Mouse (Mus musculus) hindbrain, embryonic 15.5 days (tissue): ENCODE results near the gene Naa38. TPM values are rescaled to one million over a fixed set of nuclear protein-coding genes. Genes with fewer than 3 reads are reported as not detected.
A peak's percentile ranks its signal among the peaks of the same experiment; 100 is the strongest.

Experiments
- ATAC-seq: fragments of 200-750 bp; cut with Nextera tagmentation; 2 replicates; pipeline ENCODE4 v1.8.0; 2017; ENCODE audit warnings: low read depth, moderate number of reproducible peaks, moderate TSS enrichment; ENCODE audit not compliant: low FRiP score
- H3K27ac ChIP-seq: fragments of 300-500 bp; sonication (generic); replicated peaks from 2 replicates; pipeline ENCODE4 v1.5.1; 2015; ENCODE audit warnings: mild to moderate bottlenecking, inconsistent platforms
- H3K27me3 ChIP-seq: fragments of 300-500 bp; sonication (generic); 2 replicates; pipeline ENCODE4 v1.6.1; 2015; ENCODE audit warnings: control low read depth, inconsistent platforms
- H3K36me3 ChIP-seq: fragments of 300-500 bp; sonication (generic); 2 replicates; pipeline ENCODE4 v1.6.1; 2015; ENCODE audit warnings: control low read depth, inconsistent platforms
- H3K4me1 ChIP-seq: fragments of 300-500 bp; sonication (generic); replicated peaks from 2 replicates; pipeline ENCODE4 v1.6.1; 2015; ENCODE audit warnings: control low read depth, inconsistent platforms
- H3K4me2 ChIP-seq: fragments of 300-500 bp; sonication (generic); 2 replicates; pipeline ENCODE4 v1.6.1; 2015; ENCODE audit warnings: moderate library complexity, mild to moderate bottlenecking, inconsistent platforms
- H3K4me3 ChIP-seq: fragments of 300-500 bp; sonication (generic); 2 replicates; pipeline ENCODE4 v1.5.1; 2015; ENCODE audit warnings: mild to moderate bottlenecking, inconsistent platforms
- H3K9ac ChIP-seq: fragments of 300-500 bp; sonication (generic); 2 replicates; pipeline ENCODE4 v1.6.1; 2015; ENCODE audit warnings: inconsistent platforms
- H3K9me3 ChIP-seq: fragments of 300-500 bp; sonication (generic); 2 replicates; pipeline ENCODE4 v1.6.1; 2016; ENCODE audit warnings: control low read depth, inconsistent platforms
- WGBS: fragments of 180-500 bp; shearing (Covaris S2); methylation state at CpG from one replicate; pipeline ENCODE4 v1.1.7; 2015; 5-methylcytosine and 5-hydroxymethylcytosine counted together
- polyA plus RNA-seq: library from polyadenylated mRNA; unstranded; fragments of >200 nt; fragmentation: Nextera tagmentation; extraction: Ambion mirVana; gene quantifications from 2 replicates; pipeline ENCODE4 v1.2.1, GENCODE M21; 2015

Naa38 gene
- polyA plus RNA-seq, 1 experiment from 2014 or later, result 109 TPM

DNA sequence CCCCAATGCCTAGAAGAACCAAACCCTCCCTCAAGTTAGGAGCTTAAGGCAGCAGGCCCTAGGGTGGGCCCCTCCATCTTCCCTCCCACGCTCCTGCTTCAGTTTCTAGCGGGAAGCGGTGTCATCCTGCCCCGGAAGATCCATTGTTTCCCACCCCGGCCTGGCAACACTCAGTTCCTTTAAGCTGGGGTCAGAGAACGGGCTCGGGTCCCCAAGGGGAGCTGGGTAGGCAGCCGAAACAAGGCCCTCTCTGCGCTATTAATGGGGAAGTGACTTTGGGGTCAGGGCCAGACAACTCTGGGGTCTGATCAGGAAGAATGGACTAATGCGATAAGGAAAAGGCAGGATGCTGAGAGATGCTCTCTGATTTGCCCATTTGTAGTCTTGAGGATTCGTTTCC is 1.5 kb downstream of the Naa38 start:
- 27% methylated on average over 11 of the region's 11 CpGs for WGBS

DNA sequence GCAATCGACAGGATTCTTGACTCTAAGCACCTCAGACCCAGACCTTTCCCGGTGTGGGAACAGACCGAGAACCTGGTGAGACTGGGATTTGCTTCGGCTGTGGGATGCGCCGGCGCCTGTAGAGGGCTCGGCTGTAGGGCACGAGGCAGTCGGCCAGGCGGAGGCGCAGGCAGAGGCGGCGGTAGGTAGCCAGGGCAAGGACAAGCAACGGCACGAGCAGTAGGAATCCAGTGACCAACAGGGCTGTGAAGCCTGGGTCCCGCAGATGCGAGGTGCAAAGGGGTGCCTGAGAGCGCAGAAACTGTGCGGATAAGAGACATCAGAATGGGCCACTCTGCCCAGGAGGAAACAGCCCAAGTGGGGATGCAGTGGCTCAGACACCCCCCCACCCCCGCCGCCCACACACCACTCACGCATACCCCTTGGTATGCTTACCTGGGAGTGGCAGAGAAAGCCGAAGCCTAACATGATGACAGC is 2.3 kb downstream of the Naa38 start:
- Histone ChIP-seq H3K27me3 (no peaks in the 10 kb centered on the region), H3K4me2 (peak overlapping the region; percentile 31), H3K4me1 (peaks cover 35% of the 10 kb centered on the region), H3K36me3 (peaks cover 33% of the 10 kb centered on the region), H3K27ac (0 out of 2 replicates have a peak overlapping the region, but pooled peaks have one; percentile 4), H3K9ac (no peak overlapping the region; the same call in 1 of the 2 replicates), H3K4me3 (peak overlapping the region; percentile 14), H3K9me3 (no peaks in the 10 kb centered on the region)
- WGBS, result 11% methylated on average over 24 of the region's 24 CpGs
- no peak for ATAC-seq

More for the DNA sequence above, 1.5 kb downstream of the Naa38 start:
- Histone ChIP-seq H3K9me3 (no peaks in the 10 kb centered on the region), H3K9ac (no peak overlapping the region), H3K4me1 (peaks cover 35% of the 10 kb centered on the region), H3K4me2 (peak overlapping the region; percentile 69), H3K36me3 (peaks cover 26% of the 10 kb centered on the region), H3K4me3 (peak overlapping the region; percentile 67), H3K27ac (no peak overlapping the region), H3K27me3 (no peaks in the 10 kb centered on the region)
- no peak for ATAC-seq

DNA sequence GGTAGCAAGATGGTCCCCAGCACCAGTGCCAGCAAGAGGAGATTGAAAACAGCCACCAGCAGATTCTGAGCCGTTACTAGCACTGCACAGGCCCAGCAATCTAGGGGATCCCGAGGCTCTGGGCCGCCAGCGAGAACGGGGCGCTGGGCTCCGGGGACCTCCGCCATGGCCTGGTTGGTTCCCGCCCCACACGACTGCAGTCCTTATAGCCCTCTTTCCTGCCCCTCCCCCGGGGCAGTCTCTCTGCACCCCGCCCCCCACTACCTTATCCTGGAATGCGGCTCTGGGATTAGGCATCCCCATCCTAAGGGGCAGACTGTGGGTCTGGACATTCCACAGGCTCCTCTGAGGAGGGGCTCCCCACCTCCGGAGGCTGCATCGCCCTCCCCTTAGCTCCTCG is 2.8 kb downstream of the Naa38 start, which contains the start of gene Tmem88:
Gene Tmem88 (minus strand): TSS at position 176 of the 400 bp plus-strand sequence.
- no peak within 1 kb of the TSS; the same call in 1 of the 2 replicates for H3K9ac ChIP-seq
- H3K4me3 ChIP-seq, result peak within 1 kb of the TSS; percentile 14
- peak within 1 kb of the TSS; percentile 69 for H3K4me2 ChIP-seq
- H3K9me3 ChIP-seq, result no peaks in the 10 kb centered on the region
- 8% methylated on average over 16 of the region's 16 CpGs for WGBS
- peaks cover 35% of the 10 kb centered on the region for H3K4me1 ChIP-seq
- no peak for ATAC-seq
- H3K27me3 ChIP-seq, result no peaks in the 10 kb centered on the region
- 0 out of 2 replicates have a peak within 1 kb of the TSS, but pooled peaks have one; percentile 4 for H3K27ac ChIP-seq
- H3K36me3 ChIP-seq, result peaks cover 37% of the 10 kb centered on the region

- WGBS, result 28% methylated on average over 21 of the region's 21 CpGs
- peaks cover 43% of the 10 kb centered on the region for H3K36me3 ChIP-seq
- no peaks in the 10 kb centered on the region for H3K9me3 ChIP-seq
- no peak for ATAC-seq
- H3K27me3 ChIP-seq, result no peaks in the 10 kb centered on the region
- peak overlapping the region; percentile 14; the same call in 1 of the 2 replicates for H3K4me3 ChIP-seq
- H3K27ac ChIP-seq, result no peak overlapping the region
- H3K9ac ChIP-seq, result no peak overlapping the region
- peak overlapping the region; percentile 31 for H3K4me2 ChIP-seq
- H3K4me1 ChIP-seq, result peaks cover 35% of the 10 kb centered on the region
Measured at GRCm38 (mm10) chr11:69398486-69399200, 3.4 kb downstream of the Naa38 start.

- no peak overlapping the region for H3K4me3 ChIP-seq
- no peak overlapping the region for H3K9ac ChIP-seq
- H3K4me1 ChIP-seq, result peaks cover 31% of the 10 kb centered on the region
- H3K4me2 ChIP-seq, result no peak overlapping the region
- no peak for ATAC-seq
- no peaks in the 10 kb centered on the region for H3K27me3 ChIP-seq
- H3K27ac ChIP-seq, result no peak overlapping the region
- WGBS, result 24% methylated on average over 66 of the region's 66 CpGs
- H3K9me3 ChIP-seq, result no peaks in the 10 kb centered on the region
- peaks cover 51% of the 10 kb centered on the region for H3K36me3 ChIP-seq
Measured at GRCm38 (mm10) chr11:69399201-69400082, 4.2 kb downstream of the Naa38 start.

DNA sequence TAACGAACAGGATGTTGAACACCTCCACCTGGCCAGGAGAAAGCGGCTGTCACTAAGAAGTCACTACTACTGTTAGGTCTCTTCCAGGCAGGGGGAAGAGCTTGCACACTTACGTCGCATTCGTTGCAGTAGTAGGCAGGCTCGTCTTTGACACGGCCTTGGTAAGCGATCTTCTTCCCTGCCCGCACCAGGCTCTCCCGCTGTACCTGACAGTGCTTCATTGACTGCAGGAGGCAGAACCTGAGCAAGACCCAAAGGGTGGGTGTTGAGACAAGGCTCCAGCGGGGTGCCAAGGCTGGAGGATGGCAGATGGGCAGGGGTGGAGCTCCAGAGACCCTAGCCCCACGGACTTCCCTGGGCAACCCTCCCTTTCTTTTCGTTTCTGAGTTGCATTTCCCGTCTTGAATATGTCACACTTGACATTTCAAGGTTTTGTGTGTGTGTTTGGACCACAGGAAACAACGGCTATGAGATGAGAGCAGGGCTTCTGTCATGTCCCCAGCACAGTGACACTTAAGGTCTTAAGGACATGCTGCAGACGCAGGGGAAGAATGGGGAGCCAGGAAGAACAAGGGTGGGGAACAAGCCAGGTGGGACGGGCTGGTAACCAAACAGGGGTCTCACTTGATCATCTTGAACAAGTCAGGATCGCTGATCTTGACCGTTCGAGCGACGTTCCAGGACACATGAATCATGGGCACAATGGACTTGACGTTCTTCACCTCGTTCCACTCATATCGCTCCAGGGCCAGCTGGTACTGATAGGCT is 5.0 kb downstream of the Naa38 start:
- H3K4me1 ChIP-seq, result peaks cover 30% of the 10 kb centered on the region
- WGBS, result 69% methylated on average over 25 of the region's 25 CpGs
- peaks cover 57% of the 10 kb centered on the region for H3K36me3 ChIP-seq
- no peak overlapping the region for H3K27ac ChIP-seq
- ATAC-seq, result no peak
- H3K9ac ChIP-seq, result no peak overlapping the region
- no peaks in the 10 kb centered on the region for H3K27me3 ChIP-seq
- no peak overlapping the region for H3K4me2 ChIP-seq
- H3K9me3 ChIP-seq, result no peaks in the 10 kb centered on the region
- H3K4me3 ChIP-seq, result no peak overlapping the region

DNA sequence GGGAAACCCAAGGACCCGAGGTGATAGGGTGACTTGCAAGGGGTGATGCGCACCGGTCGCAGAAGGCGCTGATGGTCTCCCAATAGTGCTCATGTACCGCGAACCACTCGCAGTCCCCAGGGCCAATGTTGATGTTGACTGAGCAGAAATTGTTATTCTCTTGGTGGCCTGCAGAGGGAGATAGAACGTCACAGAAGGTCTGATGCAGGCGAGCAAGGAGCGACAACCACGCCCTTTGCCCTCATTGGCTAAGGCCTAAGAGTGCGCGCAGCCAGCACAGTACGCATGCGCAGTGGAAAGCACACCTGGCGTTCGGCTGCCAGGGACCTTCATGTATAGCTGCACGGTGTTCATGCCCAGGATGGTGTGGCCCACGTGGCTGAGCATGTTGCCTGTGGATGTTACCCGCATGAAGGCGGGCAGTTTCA is 5.9 kb downstream of the Naa38 start:
- no peak overlapping the region for H3K4me2 ChIP-seq
- no peak overlapping the region for H3K27ac ChIP-seq
- H3K4me1 ChIP-seq, result peaks cover 28% of the 10 kb centered on the region
- peaks cover 67% of the 10 kb centered on the region for H3K36me3 ChIP-seq
- ATAC-seq, result peak; percentile 74
- no peak overlapping the region for H3K4me3 ChIP-seq
- 14% methylated on average over 22 of the region's 22 CpGs for WGBS
- H3K9me3 ChIP-seq, result no peaks in the 10 kb centered on the region
- H3K27me3 ChIP-seq, result no peaks in the 10 kb centered on the region
- no peak overlapping the region for H3K9ac ChIP-seq

- H3K36me3 ChIP-seq, result peaks cover 74% of the 10 kb centered on the region
- peaks cover 23% of the 10 kb centered on the region for H3K4me1 ChIP-seq
- ATAC-seq, result no peak
- H3K9me3 ChIP-seq, result no peaks in the 10 kb centered on the region
- no peak overlapping the region for H3K27ac ChIP-seq
- no peak overlapping the region for H3K4me2 ChIP-seq
- H3K4me3 ChIP-seq, result no peak overlapping the region
- no peak overlapping the region for H3K9ac ChIP-seq
- H3K27me3 ChIP-seq, result no peaks in the 10 kb centered on the region
- WGBS, result 88% methylated on average over 12 of the region's 12 CpGs
Measured at GRCm38 (mm10) chr11:69401987-69402386, 6.7 kb downstream of the Naa38 start.

GRCm38 (mm10) chr11:69403691-69404594 is 8.7 kb downstream of the Naa38 start:
- Histone ChIP-seq H3K9me3 (no peaks in the 10 kb centered on the region), H3K4me1 (peaks cover 34% of the 10 kb centered on the region), H3K9ac (no peak overlapping the region), H3K4me3 (no peak overlapping the region), H3K36me3 (peaks cover 83% of the 10 kb centered on the region), H3K27ac (no peak overlapping the region), H3K4me2 (no peak overlapping the region), H3K27me3 (no peaks in the 10 kb centered on the region)
- WGBS, result 93% methylated on average over 38 of the region's 38 CpGs
- no peak for ATAC-seq

- Histone ChIP-seq H3K27me3 (no peaks in the 10 kb centered on the region), H3K36me3 (peaks cover 77% of the 10 kb centered on the region), H3K9ac (no peak overlapping the region)
Measured at GRCm38 (mm10) chr11:69404595-69405396, 9.5 kb downstream of the Naa38 start.

More at GRCm38 (mm10) chr11:69404595-69405396, 9.5 kb downstream of the Naa38 start:
- Histone ChIP-seq H3K4me3 (no peak overlapping the region), H3K4me1 (peaks cover 38% of the 10 kb centered on the region), H3K27ac (no peak overlapping the region), H3K9me3 (no peaks in the 10 kb centered on the region), H3K4me2 (no peak overlapping the region)
- WGBS, result 90% methylated on average over 20 of the region's 24 CpGs
- ATAC-seq, result no peak
